Mouse (Mus musculus) bone marrow macrophage, adult 2 months (primary cell): ENCODE data around the gene Dnm1l. TPM values are rescaled to one million over a fixed set of nuclear protein-coding genes. Genes with fewer than 3 reads are reported as not detected.
"Not testable (repeated sequence)": the region's sequence is repeated elsewhere in the genome, so short reads cannot be mapped to it uniquely, and the experiment has no call there.

ENCODE experiments used
- H3K27ac ChIP-seq: 2 replicates; pipeline ENCODE4 v1.5.1; 2012; ENCODE audit warnings: low read depth, low read length; ENCODE audit not compliant: insufficient read depth
- H3K4me1 ChIP-seq: 2 replicates; pipeline ENCODE4 v1.6.1; 2012; ENCODE audit warnings: low read length; ENCODE audit not compliant: control insufficient read depth, insufficient read depth
- H3K4me3 ChIP-seq: 2 replicates; pipeline ENCODE4 v1.5.1; 2012; ENCODE audit warnings: mild to moderate bottlenecking, low read length, moderate library complexity; ENCODE audit not compliant: insufficient read depth
- CTCF ChIP-seq: IDR thresholded peaks from 2 replicates; pipeline ENCODE4 v1.5.1; 2012; ENCODE audit warnings: low read depth, mild to moderate bottlenecking, low read length, moderate library complexity
- POLR2A ChIP-seq: IDR thresholded peaks from 2 replicates; pipeline ENCODE4 v1.6.1; 2012; ENCODE audit warnings: mild to moderate bottlenecking, low read depth, low read length, borderline replicate concordance
- polyA plus RNA-seq: library from polyadenylated mRNA; stranded (reverse); fragments of >200 nt; gene quantifications from 2 replicates; pipeline ENCODE4 v1.2.4, GENCODE M21; 2012; ENCODE audit not compliant: missing spikeins, insufficient read depth, insufficient read length

Gene Dnm1l
- polyA plus RNA-seq: 39.0 and 40.9 TPM in 2 replicates

GRCm38 (mm10) chr16:16358481-16359100, at the start of gene Dnm1l:
Gene Dnm1l (minus strand): TSS chr16:16358959.
- H3K4me1 ChIP-seq: peaks cover 3% of the 10 kb centered on the region; the same call in 1 of the 2 replicates
- peak within 1 kb of the TSS; percentile 64 for H3K27ac ChIP-seq
- no peak for TF ChIP-seq CTCF
- TF ChIP-seq POLR2A: 0 out of 2 replicates have a peak, but pooled peaks have one; percentile 77
- peak within 1 kb of the TSS; percentile 73 for H3K4me3 ChIP-seq

DNA sequence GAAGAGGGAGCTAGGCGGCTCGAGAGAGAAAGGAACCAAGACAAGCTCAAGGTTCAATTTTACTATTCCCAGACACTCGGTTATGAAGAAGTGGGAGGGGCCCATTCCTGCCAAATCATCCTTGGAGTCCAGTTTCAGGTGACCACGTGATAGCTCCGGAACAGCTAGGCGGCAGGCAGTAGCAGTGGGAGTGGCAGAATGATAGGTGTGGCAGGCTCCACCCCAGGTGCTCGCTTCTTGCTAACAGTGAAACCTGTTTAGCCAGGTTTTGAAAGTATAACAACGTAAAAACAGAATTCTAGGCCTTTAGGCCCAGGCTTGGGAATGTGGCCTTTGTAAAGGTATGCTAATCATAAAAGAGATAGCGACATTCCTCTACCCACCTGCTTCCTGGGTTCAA, 8.5 kb upstream of the Dnm1l start:
- H3K27ac ChIP-seq: not testable (repeated sequence)

GRCm38 (mm10) chr16:16359101-16359482, 333 bp upstream of the Dnm1l start:
- peak overlapping the region; percentile 73 for H3K4me3 ChIP-seq
- not testable (repeated sequence) for H3K27ac ChIP-seq, H3K4me1 ChIP-seq

More for the DNA sequence above, 8.5 kb upstream of the Dnm1l start:
- not testable (repeated sequence) for H3K4me1 ChIP-seq, H3K4me3 ChIP-seq

- Histone ChIP-seq H3K4me1 (peaks cover 3% of the 10 kb centered on the region; the same call in 1 of the 2 replicates), H3K4me3 (peak overlapping the region; percentile 73), H3K27ac (no peak overlapping the region)
- TF ChIP-seq POLR2A (no peak), CTCF (no peak)
Observed at GRCm38 (mm10) chr16:16357908-16358307, 851 bp downstream of the Dnm1l start.

- Histone ChIP-seq H3K4me3 (no peak overlapping the region), H3K27ac (no peak overlapping the region), H3K4me1 (0 out of 2 replicates have a peak, but pooled peaks cover 2% of the 10 kb centered on the region)
- TF ChIP-seq POLR2A (no peak), CTCF (no peak)
Observed at GRCm38 (mm10) chr16:16346420-16346819, 12.3 kb downstream of the Dnm1l start.

GRCm38 (mm10) chr16:16325775-16326336, 32.9 kb downstream of the Dnm1l start:
- Histone ChIP-seq H3K4me1 (no peaks in the 10 kb centered on the region), H3K27ac (no peak overlapping the region), H3K4me3 (no peak overlapping the region)
- TF ChIP-seq CTCF (no peak), POLR2A (no peak)

DNA sequence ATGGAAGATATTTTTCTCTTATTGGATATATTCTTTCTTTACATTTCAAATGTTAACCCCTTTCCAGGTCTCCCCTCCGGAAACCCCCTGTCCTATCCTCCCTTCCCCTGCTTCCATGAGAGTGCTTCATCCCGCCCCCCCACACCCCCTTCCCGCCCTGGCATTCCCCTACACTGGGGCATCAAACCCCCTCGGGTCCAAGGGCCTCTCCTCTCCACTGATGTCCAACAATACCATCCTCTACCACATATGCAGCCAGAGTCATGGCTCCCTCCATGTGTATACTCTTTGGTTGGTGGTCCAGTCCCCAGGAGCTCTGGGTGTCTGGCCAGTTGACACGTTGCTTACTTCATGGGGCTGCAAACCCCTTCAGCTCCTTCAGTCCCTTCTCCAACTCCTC, 47.4 kb downstream of the Dnm1l start:
- no peak overlapping the region for H3K27ac ChIP-seq
- no peak for TF ChIP-seq CTCF
- no peak for TF ChIP-seq POLR2A
- no peak overlapping the region for H3K4me3 ChIP-seq
- H3K4me1 ChIP-seq: no peaks in the 10 kb centered on the region

GRCm38 (mm10) chr16:16303888-16304287, 54.9 kb downstream of the Dnm1l start:
- Histone ChIP-seq H3K27ac (peak overlapping the region; percentile 57; the same call in 1 of the 2 replicates), H3K4me1 (peaks cover 8% of the 10 kb centered on the region)
- no peak for TF ChIP-seq CTCF
- no peak for TF ChIP-seq POLR2A

DNA sequence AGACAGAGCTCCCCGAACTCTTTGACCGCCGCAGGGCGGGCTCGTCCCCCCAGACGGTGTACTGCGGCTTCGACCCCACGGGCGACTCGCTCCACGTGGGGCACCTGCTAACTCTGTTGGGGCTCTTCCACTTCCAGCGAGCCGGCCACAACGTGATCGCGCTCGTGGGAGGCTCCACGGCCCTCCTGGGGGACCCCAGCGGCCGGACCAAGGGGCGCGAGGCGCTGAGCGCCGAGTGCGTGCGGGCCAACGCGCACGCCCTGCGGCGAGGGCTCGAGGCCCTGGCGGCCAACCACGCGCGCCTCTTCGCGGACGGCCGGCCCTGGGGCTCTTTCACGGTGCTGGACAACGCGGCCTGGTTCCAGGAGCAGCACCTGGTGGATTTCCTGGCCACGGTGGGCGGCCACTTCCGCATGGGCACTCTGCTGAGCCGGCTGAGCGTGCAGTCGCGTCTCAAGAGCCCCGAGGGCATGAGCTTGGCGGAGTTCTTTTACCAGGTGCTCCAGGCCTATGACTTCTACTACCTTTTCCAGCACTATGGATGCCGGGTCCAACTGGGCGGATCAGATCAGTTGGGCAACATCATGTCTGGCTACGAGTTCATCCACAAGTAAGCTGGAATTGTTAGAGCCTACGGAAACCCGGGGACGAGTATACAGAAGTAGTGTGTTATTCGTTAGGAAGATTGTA, 55.5 kb downstream of the Dnm1l start:
- peaks cover 8% of the 10 kb centered on the region for H3K4me1 ChIP-seq
- H3K4me3 ChIP-seq: peak overlapping the region; percentile 89
- peak overlapping the region; percentile 57 for H3K27ac ChIP-seq
- TF ChIP-seq CTCF (no peak; the same call in 1 of the 2 replicates), POLR2A (no peak)

More at GRCm38 (mm10) chr16:16303888-16304287, 54.9 kb downstream of the Dnm1l start:
- peak overlapping the region; percentile 89 for H3K4me3 ChIP-seq

DNA sequence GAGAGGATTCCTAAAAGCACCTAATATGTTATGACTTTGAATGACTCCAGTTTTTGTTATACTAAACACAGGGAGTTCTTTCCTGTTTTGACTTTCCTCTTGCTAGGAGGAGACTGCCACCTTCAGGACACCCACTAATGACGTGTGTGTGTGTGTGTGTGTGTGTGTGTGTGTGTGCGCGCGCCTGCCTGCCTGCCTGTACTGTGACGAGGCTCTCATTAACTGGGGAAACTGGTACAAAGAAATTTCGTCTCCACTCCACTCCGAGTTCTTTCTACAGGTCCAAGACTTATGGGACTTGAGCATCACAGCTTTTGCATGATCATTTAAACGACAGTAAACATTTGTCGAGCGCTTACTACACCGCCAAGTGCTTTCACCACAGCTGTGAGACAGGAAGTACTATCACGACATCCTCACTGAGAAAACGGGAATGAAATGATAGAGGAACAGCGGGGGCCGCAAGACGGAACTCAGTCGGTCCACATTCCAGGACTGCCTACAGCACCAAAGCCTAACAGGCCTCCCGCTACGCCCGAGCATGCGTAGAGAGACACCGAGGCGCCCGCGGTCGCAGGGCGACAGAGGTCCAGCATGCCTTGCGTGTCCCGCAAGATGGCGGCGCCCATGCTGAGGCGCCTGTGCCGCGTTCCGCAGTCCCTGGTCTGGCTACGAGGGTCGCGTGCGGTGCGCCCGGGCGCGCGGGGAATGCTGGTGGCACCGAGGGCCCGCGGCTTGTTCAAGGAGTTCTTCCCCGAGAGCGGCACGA, 56.2 kb downstream of the Dnm1l start, which contains the start of gene Yars2:
Yars2 (plus strand) TSS at position 597 of the 769 bp plus-strand sequence.
- peak; percentile 26; the same call in 1 of the 2 replicates for TF ChIP-seq CTCF
- TF ChIP-seq POLR2A: peak; percentile 80; the same call in 1 of the 2 replicates
- Histone ChIP-seq H3K4me1 (peaks cover 8% of the 10 kb centered on the region), H3K27ac (peak within 1 kb of the TSS; percentile 92), H3K4me3 (peak within 1 kb of the TSS; percentile 89)
